Mouse (Mus musculus): ENCODE measurements around the gene Cpz. TPM values are rescaled to one million over a fixed set of nuclear protein-coding genes. Genes with fewer than 3 reads are reported as not detected.

The Cpz gene
- total RNA-seq, 2 experiments from 2014 or later, result 0.43 to 1.3 TPM

Other genes with a start within 250 kb of the Cpz start
- gene Adra2c, start 247.4 kb downstream of the Cpz start, total RNA-seq (2021), result 10 to 100 TPM; 17.3 to 18.8 TPM
- not detected for gene Hmx1, start 136.6 kb downstream of the Cpz start, total RNA-seq (2021)
- 1 to 10 TPM; 7.8 to 8.9 TPM for gene Trmt44, start 49.4 kb upstream of the Cpz start, total RNA-seq (2021)
- gene Acox3, start 57.3 kb upstream of the Cpz start, total RNA-seq (2021), result 10 to 100 TPM; 25.7 to 30.2 TPM
- gene Htra3, start 154.1 kb upstream of the Cpz start, total RNA-seq (2021), result 10 to 100 TPM; 11.5 to 12.5 TPM
- gene Sh3tc1, start 214.3 kb upstream of the Cpz start, total RNA-seq (2021), result 1 to 10 TPM; 3.8 to 4.1 TPM
- 100 to 1,000 TPM in 1 of 2 experiments, 10 to 100 TPM in 1; 94.4 to 101 TPM for gene Ablim2, start 232.2 kb upstream of the Cpz start, total RNA-seq (2021)

Data from layer of hippocampus, postnatal 14 days (tissue).